Mouse (Mus musculus): ENCODE measurements around the gene Shisal2a.

- no peak for TF ChIP-seq CTCF (IDR thresholded peaks at IDR 0.05; ENCODE audit: insufficient read depth, low read depth, low read length)
- TF ChIP-seq POLR2A (IDR thresholded peaks at IDR 0.05; ENCODE audit: insufficient read depth, low read depth, low read length), result no peak
Measured at GRCm38 (mm10) chr4:108323588-108323987, 59.6 kb downstream of the Shisal2a start.
